Mouse (Mus musculus): ENCODE results near the gene Nat8. TPM values are rescaled to one million over a fixed set of nuclear protein-coding genes. Genes with fewer than 3 reads are reported as not detected.
A peak's percentile ranks its signal among the peaks of the same experiment; 100 is the strongest.
"Not testable (repeated sequence)": the region's sequence is repeated elsewhere in the genome, so short reads cannot be mapped to it uniquely, and the experiment has no call there.

Nat8 gene
- 1.3 TPM in 2 replicates for polyA plus RNA-seq (2015; fragmentation: Nextera tagmentation; extraction: Ambion mirVana)

GRCm38 (mm10) chr6:85831796-85832321 is at the start of gene Nat8:
TSS of gene Nat8 (minus strand) at chr6:85832082.
- Histone ChIP-seq H3K9me3 (replicated peaks) (no peaks in the 10 kb centered on the region), H3K36me3 (no peaks in the 10 kb centered on the region), H3K9ac (no peak within 1 kb of the TSS), H3K4me2 (no peak within 1 kb of the TSS), H3K4me3 (replicated peaks) (no peak within 1 kb of the TSS), H3K27me3 (no peaks in the 10 kb centered on the region), H3K27ac (no peak within 1 kb of the TSS), H3K4me1 (peaks cover 3% of the 10 kb centered on the region; the same call in 1 of the 2 replicates)
- ATAC-seq (replicated peaks; ENCODE audit: low FRiP score), result no peak
- 79% methylated on average over 7 of the region's 7 CpGs for WGBS

GRCm38 (mm10) chr6:85869006-85869405 is 37.1 kb upstream of the Nat8 start, which contains the start of gene Nat8f2:
TSS of gene Nat8f2 (minus strand) at chr6:85869158.
- H3K4me2 ChIP-seq, result peak within 1 kb of the TSS; percentile 35
- H3K36me3 ChIP-seq; H3K27ac ChIP-seq; H3K9me3 ChIP-seq (replicated peaks); H3K27me3 ChIP-seq; H3K9ac ChIP-seq; H3K4me3 ChIP-seq (replicated peaks): not testable (repeated sequence)
- peak; percentile 46; the same call in 1 of the 2 replicates for ATAC-seq (replicated peaks; ENCODE audit: low FRiP score)
- WGBS, result 58% methylated on average over 5 of the region's 5 CpGs
- peaks cover 18% of the 10 kb centered on the region; the same call in 1 of the 2 replicates for H3K4me1 ChIP-seq

GRCm38 (mm10) chr6:85867726-85868690 is 36.1 kb upstream of the Nat8 start:
- H3K27ac ChIP-seq, result no peak overlapping the region
- no peak overlapping the region for H3K4me2 ChIP-seq
- no peak overlapping the region for H3K4me3 ChIP-seq (replicated peaks)
- H3K36me3 ChIP-seq, result no peaks in the 10 kb centered on the region
- WGBS, result 64% methylated on average over 8 of the region's 8 CpGs
- no peaks in the 10 kb centered on the region for H3K27me3 ChIP-seq
- ATAC-seq (replicated peaks; ENCODE audit: low FRiP score), result no peak
- no peak overlapping the region for H3K9ac ChIP-seq
- no peaks in the 10 kb centered on the region for H3K9me3 ChIP-seq (replicated peaks)
- H3K4me1 ChIP-seq, result peaks cover 18% of the 10 kb centered on the region; the same call in 1 of the 2 replicates

- not testable (repeated sequence) for H3K4me2 ChIP-seq; H3K27me3 ChIP-seq; ATAC-seq (replicated peaks; ENCODE audit: low FRiP score); H3K27ac ChIP-seq; H3K9ac ChIP-seq; H3K36me3 ChIP-seq; H3K4me3 ChIP-seq (replicated peaks); H3K9me3 ChIP-seq (replicated peaks)
- peaks cover 18% of the 10 kb centered on the region; the same call in 1 of the 2 replicates for H3K4me1 ChIP-seq
- 85% methylated on average over 1 of the region's 1 CpGs for WGBS
Measured at GRCm38 (mm10) chr6:85866995-85867394, 35.1 kb upstream of the Nat8 start.

- not testable (repeated sequence) for ATAC-seq (replicated peaks; ENCODE audit: low FRiP score); H3K9ac ChIP-seq
- WGBS, result 85% methylated on average over 3 of the region's 3 CpGs
Measured at GRCm38 (mm10) chr6:85866166-85866565, 34.3 kb upstream of the Nat8 start.

GRCm38 (mm10) chr6:85864900-85865639 is 33.2 kb upstream of the Nat8 start:
- H3K27me3 ChIP-seq; H3K4me3 ChIP-seq (replicated peaks); H3K9ac ChIP-seq; H3K36me3 ChIP-seq; H3K9me3 ChIP-seq (replicated peaks); ATAC-seq (replicated peaks; ENCODE audit: low FRiP score); H3K27ac ChIP-seq; H3K4me2 ChIP-seq: not testable (repeated sequence)
- peaks cover 18% of the 10 kb centered on the region; the same call in 1 of the 2 replicates for H3K4me1 ChIP-seq
- WGBS, result 62% methylated on average over 6 of the region's 7 CpGs

More at GRCm38 (mm10) chr6:85866166-85866565, 34.3 kb upstream of the Nat8 start:
- H3K9me3 ChIP-seq (replicated peaks); H3K4me3 ChIP-seq (replicated peaks); H3K4me2 ChIP-seq; H3K27ac ChIP-seq; H3K36me3 ChIP-seq; H3K27me3 ChIP-seq: not testable (repeated sequence)
- peaks cover 18% of the 10 kb centered on the region; the same call in 1 of the 2 replicates for H3K4me1 ChIP-seq

GRCm38 (mm10) chr6:85863840-85864239 is 32.0 kb upstream of the Nat8 start:
- Histone ChIP-seq H3K4me1 (peaks cover 11% of the 10 kb centered on the region; the same call in 1 of the 2 replicates), H3K9ac (no peak overlapping the region), H3K9me3 (replicated peaks) (no peaks in the 10 kb centered on the region), H3K4me2 (no peak overlapping the region), H3K36me3 (no peaks in the 10 kb centered on the region), H3K27ac (no peak overlapping the region), H3K4me3 (replicated peaks) (no peak overlapping the region), H3K27me3 (no peaks in the 10 kb centered on the region)
- 96% methylated on average over 2 of the region's 2 CpGs for WGBS
- no peak for ATAC-seq (replicated peaks; ENCODE audit: low FRiP score)

GRCm38 (mm10) chr6:85863136-85863535 is 31.3 kb upstream of the Nat8 start:
- no peak overlapping the region for H3K9ac ChIP-seq
- no peaks in the 10 kb centered on the region for H3K9me3 ChIP-seq (replicated peaks)
- ATAC-seq (replicated peaks; ENCODE audit: low FRiP score), result no peak
- no peak overlapping the region for H3K4me2 ChIP-seq
- 82% methylated on average over 2 of the region's 2 CpGs for WGBS
- H3K4me1 ChIP-seq, result peaks cover 4% of the 10 kb centered on the region; the same call in 1 of the 2 replicates
- H3K27ac ChIP-seq, result no peak overlapping the region
- H3K27me3 ChIP-seq, result no peaks in the 10 kb centered on the region
- H3K36me3 ChIP-seq, result no peaks in the 10 kb centered on the region
- no peak overlapping the region for H3K4me3 ChIP-seq (replicated peaks)

- H3K9ac ChIP-seq, result no peak overlapping the region
- H3K4me2 ChIP-seq, result no peak overlapping the region
- no peak for ATAC-seq (replicated peaks; ENCODE audit: low FRiP score)
- H3K36me3 ChIP-seq, result no peaks in the 10 kb centered on the region
- no peak overlapping the region for H3K4me3 ChIP-seq (replicated peaks)
- 82% methylated on average over 3 of the region's 3 CpGs for WGBS
- H3K4me1 ChIP-seq, result no peaks in the 10 kb centered on the region
- no peak overlapping the region for H3K27ac ChIP-seq
- no peaks in the 10 kb centered on the region for H3K27me3 ChIP-seq
- no peaks in the 10 kb centered on the region for H3K9me3 ChIP-seq (replicated peaks)
Measured at GRCm38 (mm10) chr6:85862565-85862964, 30.7 kb upstream of the Nat8 start.

GRCm38 (mm10) chr6:85861247-85861646 is 29.4 kb upstream of the Nat8 start:
- 86% methylated on average over 3 of the region's 3 CpGs for WGBS
- H3K9ac ChIP-seq, result no peak overlapping the region
- H3K36me3 ChIP-seq, result no peaks in the 10 kb centered on the region
- no peak overlapping the region for H3K4me3 ChIP-seq (replicated peaks)
- H3K9me3 ChIP-seq (replicated peaks), result no peaks in the 10 kb centered on the region
- H3K4me2 ChIP-seq, result no peak overlapping the region
- H3K4me1 ChIP-seq, result peaks cover 3% of the 10 kb centered on the region
- no peak for ATAC-seq (replicated peaks; ENCODE audit: low FRiP score)
- H3K27me3 ChIP-seq, result no peaks in the 10 kb centered on the region
- H3K27ac ChIP-seq, result no peak overlapping the region

- no peak overlapping the region for H3K4me2 ChIP-seq
- H3K9me3 ChIP-seq (replicated peaks), result no peaks in the 10 kb centered on the region
- no peak overlapping the region for H3K27ac ChIP-seq
- H3K9ac ChIP-seq, result no peak overlapping the region
- no peak overlapping the region for H3K4me3 ChIP-seq (replicated peaks)
- H3K27me3 ChIP-seq, result no peaks in the 10 kb centered on the region
- peaks cover 6% of the 10 kb centered on the region for H3K4me1 ChIP-seq
- 64% methylated on average over 1 of the region's 1 CpGs for WGBS
- ATAC-seq (replicated peaks; ENCODE audit: low FRiP score), result peak; percentile 77
- H3K36me3 ChIP-seq, result no peaks in the 10 kb centered on the region
Measured at GRCm38 (mm10) chr6:85856194-85856678, 24.4 kb upstream of the Nat8 start.
